Comparison of ENCODE assay signal across 17 mouse cellular contexts in genomic region chr6:34205754-34206153, GRCm38 (mm10). TPM values are rescaled to one million over a fixed set of nuclear protein-coding genes. Genes with fewer than 3 reads are reported as not detected.
DNase-seq lines count a peak whose midpoint lies in the region; ATAC-seq and TF ChIP-seq lines count a peak whose summit lies in the region.
"Had no signal": no experiment of that assay in that cellular context is flagged by ENCODE, and none has a peak within 500 bp of the region (broad histone marks: within the 10 kb centered on the region; RNA-seq: fewer than 3 reads in every experiment).

No protein-coding gene starts in this region.

- TF ChIP-seq POLR2A in kidney, adult 2 months (IDR thresholded peaks at IDR 0.05; ENCODE audit: low read depth, low read length), result no peak

- 76% methylated on average over 3 of the region's 3 CpGs for WGBS in forebrain, embryonic 10.5 days
- 92% methylated on average over 3 of the region's 3 CpGs for WGBS in forebrain, embryonic 12.5 days
- WGBS in kidney, embryonic 16.5 days, result 67% methylated on average over 3 of the region's 3 CpGs
- 93% methylated on average over 3 of the region's 3 CpGs for WGBS in kidney, adult 2 months
- 71% methylated on average over 3 of the region's 3 CpGs for WGBS in embryonic facial prominence, embryonic 10.5 days
- WGBS in embryonic facial prominence, embryonic 13.5 days, result 59% methylated on average over 3 of the region's 3 CpGs

- no peak overlapping the region for H3K4me3 ChIP-seq in forebrain, embryonic 10.5 days
- H3K4me3 ChIP-seq in forebrain, embryonic 12.5 days (replicated peaks), result no peak overlapping the region
- H3K4me3 ChIP-seq in kidney, embryonic 16.5 days (ENCODE audit: low read length), result no peak overlapping the region
- no peak overlapping the region for H3K4me3 ChIP-seq in kidney, adult 2 months (ENCODE audit: insufficient read depth, low read depth, low read length)
- H3K4me3 ChIP-seq in embryonic facial prominence, embryonic 10.5 days, result no peak overlapping the region
- H3K4me3 ChIP-seq in embryonic facial prominence, embryonic 13.5 days, result no peak overlapping the region
- H3K4me3 ChIP-seq: forebrain, embryonic 15.5 days; heart, embryonic 12.5 days; heart, embryonic 15.5 days had no signal

- no peak for TF ChIP-seq CTCF in kidney, adult 2 months (conservative IDR thresholded peaks at IDR 0.05; ENCODE audit: insufficient read depth, insufficient read length, low read depth, low read length)

- H3K9me3 ChIP-seq in forebrain, embryonic 10.5 days, result no peaks in the 10 kb centered on the region
- H3K9me3 ChIP-seq in forebrain, embryonic 12.5 days, result no peaks in the 10 kb centered on the region
- H3K9me3 ChIP-seq in kidney, embryonic 16.5 days (ENCODE audit: low read length), result peaks cover 4% of the 10 kb centered on the region; the same call in 1 of the 2 replicates
- H3K9me3 ChIP-seq in embryonic facial prominence, embryonic 10.5 days, result no peaks in the 10 kb centered on the region
- H3K9me3 ChIP-seq in embryonic facial prominence, embryonic 13.5 days, result no peaks in the 10 kb centered on the region
- H3K9me3 ChIP-seq: forebrain, embryonic 15.5 days; G1E; heart, embryonic 12.5 days; heart, embryonic 15.5 days had no signal

- 0 out of 2 replicates have a peak overlapping the region, but pooled peaks have one; percentile 56 for H3K27ac ChIP-seq in forebrain, embryonic 10.5 days
- no peak overlapping the region for H3K27ac ChIP-seq in forebrain, embryonic 12.5 days
- no peak overlapping the region for H3K27ac ChIP-seq in kidney, embryonic 16.5 days (ENCODE audit: low read length)
- H3K27ac ChIP-seq in kidney, adult 2 months (ENCODE audit: insufficient read depth, low read depth, low read length), result no peak overlapping the region
- H3K27ac ChIP-seq in embryonic facial prominence, embryonic 10.5 days (replicated peaks), result no peak overlapping the region; the same call in 1 of the 2 replicates
- H3K27ac ChIP-seq in embryonic facial prominence, embryonic 13.5 days, result no peak overlapping the region
- H3K27ac ChIP-seq: forebrain, embryonic 15.5 days; heart, embryonic 15.5 days; hindbrain, embryonic 14.5 days; hindbrain, postnatal 0 days had no signal

- H3K36me3 ChIP-seq in forebrain, embryonic 10.5 days (replicated peaks), result no peaks in the 10 kb centered on the region
- no peaks in the 10 kb centered on the region for H3K36me3 ChIP-seq in forebrain, embryonic 12.5 days (replicated peaks)
- no peaks in the 10 kb centered on the region for H3K36me3 ChIP-seq in kidney, embryonic 16.5 days (ENCODE audit: insufficient read depth, low read length)
- H3K36me3 ChIP-seq in kidney, adult 2 months (ENCODE audit: control insufficient read depth, insufficient read depth, low read length), result no peaks in the 10 kb centered on the region
- H3K36me3 ChIP-seq in embryonic facial prominence, embryonic 10.5 days (replicated peaks), result no peaks in the 10 kb centered on the region
- no peaks in the 10 kb centered on the region for H3K36me3 ChIP-seq in embryonic facial prominence, embryonic 13.5 days
- H3K36me3 ChIP-seq: forebrain, embryonic 15.5 days; G1E; heart, embryonic 12.5 days; heart, embryonic 15.5 days had no signal

- H3K4me1 ChIP-seq in forebrain, embryonic 10.5 days, result peaks cover 10% of the 10 kb centered on the region; the same call in 1 of the 2 replicates
- peaks cover 5% of the 10 kb centered on the region; the same call in 1 of the 2 replicates for H3K4me1 ChIP-seq in forebrain, embryonic 12.5 days
- H3K4me1 ChIP-seq in kidney, embryonic 16.5 days (ENCODE audit: insufficient read depth, low read length), result no peaks in the 10 kb centered on the region
- H3K4me1 ChIP-seq in kidney, adult 2 months (ENCODE audit: control insufficient read depth, insufficient read depth, low read length), result no peaks in the 10 kb centered on the region
- H3K4me1 ChIP-seq in embryonic facial prominence, embryonic 10.5 days, result peaks cover 9% of the 10 kb centered on the region; the same call in 1 of the 2 replicates
- H3K4me1 ChIP-seq in embryonic facial prominence, embryonic 13.5 days, result no peaks in the 10 kb centered on the region
- H3K4me1 ChIP-seq: heart, embryonic 15.5 days had no signal

- no peak for ATAC-seq in forebrain, embryonic 12.5 days (ENCODE audit: low FRiP score)
- ATAC-seq in kidney, embryonic 16.5 days (ENCODE audit: low FRiP score, low TSS enrichment), result peak; percentile 39; the same call in 1 of the 2 replicates
- ATAC-seq in embryonic facial prominence, embryonic 13.5 days (ENCODE audit: insufficient number of reproducible peaks, insufficient read depth, low FRiP score, low TSS enrichment, low read depth), result peak; percentile 37; the same call in 1 of the 2 replicates
- ATAC-seq: forebrain, embryonic 15.5 days; inflammation-experienced regulatory T-cells, adult 6 months had no signal

- no peak overlapping the region for H3K4me2 ChIP-seq in forebrain, embryonic 12.5 days
- H3K4me2 ChIP-seq in kidney, embryonic 16.5 days (replicated peaks; ENCODE audit: low read depth, low read length), result no peak overlapping the region
- no peak overlapping the region for H3K4me2 ChIP-seq in embryonic facial prominence, embryonic 13.5 days
- H3K4me2 ChIP-seq: forebrain, embryonic 15.5 days; heart, embryonic 12.5 days; heart, embryonic 15.5 days; hindbrain, embryonic 14.5 days had no signal

- no peak overlapping the region for H3K9ac ChIP-seq in forebrain, embryonic 12.5 days
- no peak overlapping the region for H3K9ac ChIP-seq in kidney, embryonic 16.5 days (replicated peaks; ENCODE audit: low read length)
- no peak overlapping the region for H3K9ac ChIP-seq in embryonic facial prominence, embryonic 13.5 days
- H3K9ac ChIP-seq: forebrain, embryonic 15.5 days; heart, embryonic 12.5 days; heart, embryonic 15.5 days; hindbrain, embryonic 14.5 days had no signal

- no peaks in the 10 kb centered on the region for H3K27me3 ChIP-seq in forebrain, embryonic 10.5 days (ENCODE audit: poor library complexity, severe bottlenecking)
- H3K27me3 ChIP-seq in forebrain, embryonic 12.5 days, result no peaks in the 10 kb centered on the region
- no peaks in the 10 kb centered on the region; the same call in 1 of the 2 replicates for H3K27me3 ChIP-seq in kidney, embryonic 16.5 days (ENCODE audit: insufficient read depth, low read length)
- no peaks in the 10 kb centered on the region for H3K27me3 ChIP-seq in kidney, adult 2 months (replicated peaks; ENCODE audit: control insufficient read depth, insufficient read depth, low read length)
- H3K27me3 ChIP-seq in embryonic facial prominence, embryonic 10.5 days (replicated peaks; ENCODE audit: low read depth, poor library complexity, severe bottlenecking), result no peaks in the 10 kb centered on the region
- no peaks in the 10 kb centered on the region for H3K27me3 ChIP-seq in embryonic facial prominence, embryonic 13.5 days
- H3K27me3 ChIP-seq: CH12.LX; forebrain, embryonic 15.5 days; heart, embryonic 12.5 days; heart, embryonic 15.5 days had no signal

- DNase-seq in forebrain, embryonic 10.5 days (ENCODE audit: extremely low spot score, low spot score), result no peak
- DNase-seq in kidney, adult 2 months, result no peak
- DNase-seq in embryonic facial prominence, embryonic 10.5 days (ENCODE audit: low spot score), result peak; percentile 15
- no peak for DNase-seq in thymus, postnatal 10 days (ENCODE audit: low spot score in 2 of 2)
- DNase-seq: cerebellum, adult 11-12 months; gastrocnemius, postnatal 25 days had no signal

RNA-seq across cellular contexts. Expression of gene Slc35b4, which starts 28.8 kb away (rescaled TPM):
- 41.7 and 47.5 TPM in 2 replicates for polyA plus RNA-seq in forebrain, embryonic 10.5 days (2016; fragmentation: Nextera tagmentation; extraction: Ambion mirVana)
- 41.8 and 45.4 TPM in 2 replicates for polyA plus RNA-seq in forebrain, embryonic 12.5 days (2016; fragmentation: Nextera tagmentation; extraction: Ambion mirVana)
- polyA plus RNA-seq in kidney, embryonic 16.5 days (2015; fragmentation: Nextera tagmentation; extraction: Ambion mirVana), result 81.6 and 86.0 TPM in 2 replicates
- polyA plus RNA-seq in kidney, adult 2 months (2012; rRNA removed), result 88.5 and 90.9 TPM in 2 replicates
- polyA plus RNA-seq in embryonic facial prominence, embryonic 10.5 days (2016; fragmentation: Nextera tagmentation; extraction: Ambion mirVana), result 42.6 and 43.6 TPM in 2 replicates
- polyA plus RNA-seq in embryonic facial prominence, embryonic 13.5 days (2015; fragmentation: Nextera tagmentation; extraction: Ambion mirVana), result 47.6 and 49.9 TPM in 2 replicates
